Mouse (Mus musculus) embryonic facial prominence, embryonic 13.5 days (tissue): ENCODE measurements around the gene Scrt2. TPM values are rescaled to one million over a fixed set of nuclear protein-coding genes. Genes with fewer than 3 reads are reported as not detected.

ENCODE experiments used
- ATAC-seq: fragments of 200-750 bp; cut with Nextera tagmentation; 2 replicates; pipeline ENCODE4 v1.8.0; 2017; ENCODE audit warnings: low read depth; ENCODE audit not compliant: insufficient number of reproducible peaks, insufficient read depth, low FRiP score, low TSS enrichment
- H3K27ac ChIP-seq: fragments of 300-500 bp; sonication (generic); 2 replicates; pipeline ENCODE4 v1.5.1; 2015; ENCODE audit warnings: moderate library complexity, mild to moderate bottlenecking, inconsistent platforms
- H3K27me3 ChIP-seq: fragments of 300-500 bp; sonication (generic); 2 replicates; pipeline ENCODE4 v1.6.1; 2015; ENCODE audit warnings: mild to moderate bottlenecking, inconsistent platforms
- H3K36me3 ChIP-seq: fragments of 300-500 bp; sonication (generic); 2 replicates; pipeline ENCODE4 v1.6.1; 2015; ENCODE audit warnings: mild to moderate bottlenecking, inconsistent platforms
- H3K4me1 ChIP-seq: fragments of 300-500 bp; sonication (generic); 2 replicates; pipeline ENCODE4 v1.6.1; 2015; ENCODE audit warnings: inconsistent platforms
- H3K4me2 ChIP-seq: fragments of 300-500 bp; sonication (generic); 2 replicates; pipeline ENCODE4 v1.6.1; 2015; ENCODE audit warnings: moderate library complexity, mild to moderate bottlenecking, inconsistent platforms
- H3K4me3 ChIP-seq: fragments of 300-500 bp; sonication (generic); 2 replicates; pipeline ENCODE4 v1.5.1; 2015; ENCODE audit warnings: mild to moderate bottlenecking, inconsistent platforms
- H3K9ac ChIP-seq: fragments of 300-500 bp; sonication (generic); 2 replicates; pipeline ENCODE4 v1.6.1; 2015; ENCODE audit warnings: mild to moderate bottlenecking, inconsistent platforms
- H3K9me3 ChIP-seq: fragments of 300-500 bp; sonication (generic); 2 replicates; pipeline ENCODE4 v1.6.1; 2016; ENCODE audit warnings: inconsistent platforms
- WGBS: fragments of 180-500 bp; shearing (Covaris S2); methylation state at CpG from one replicate; pipeline ENCODE4 v1.1.7; 2015; ENCODE audit warnings: mixed read lengths; 5-methylcytosine and 5-hydroxymethylcytosine counted together
- polyA plus RNA-seq: library from polyadenylated mRNA; unstranded; fragments of >200 nt; fragmentation: Nextera tagmentation; extraction: Ambion mirVana; gene quantifications from 2 replicates; pipeline ENCODE4 v1.2.1, GENCODE M21; 2015

Scrt2 gene
- polyA plus RNA-seq, 1 experiment from 2014 or later: 0.17 TPM

DNA sequence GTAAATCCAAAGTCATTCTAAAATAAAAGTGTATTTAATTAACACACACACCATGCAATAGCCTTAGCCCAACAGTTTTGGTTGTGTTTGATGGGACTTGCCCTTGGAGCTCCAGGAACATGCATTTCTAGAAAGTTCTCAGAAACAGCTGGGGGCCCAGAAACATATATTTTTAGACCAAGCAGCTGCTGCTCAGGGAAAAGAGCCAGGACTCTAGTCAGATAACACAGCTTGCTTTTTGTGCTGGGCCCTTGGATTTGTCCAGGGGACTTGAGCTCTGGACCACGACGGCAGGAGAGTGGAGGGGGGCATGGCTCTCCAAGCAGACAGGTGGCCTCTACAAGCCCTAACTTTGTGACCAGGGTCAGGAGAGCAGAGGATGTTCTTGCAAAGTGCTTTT is 30.0 kb downstream of the Scrt2 start:
- no peaks in the 10 kb centered on the region for H3K9me3 ChIP-seq
- no peak for ATAC-seq
- no peak overlapping the region for H3K27ac ChIP-seq
- H3K4me2 ChIP-seq: no peak overlapping the region
- peaks cover 28% of the 10 kb centered on the region for H3K4me1 ChIP-seq
- H3K27me3 ChIP-seq: peaks cover 20% of the 10 kb centered on the region
- H3K9ac ChIP-seq: no peak overlapping the region
- no peak overlapping the region for H3K4me3 ChIP-seq
- no peaks in the 10 kb centered on the region; the same call in 1 of the 2 replicates for H3K36me3 ChIP-seq
- WGBS: 79% methylated on average over 2 of the region's 2 CpGs

DNA sequence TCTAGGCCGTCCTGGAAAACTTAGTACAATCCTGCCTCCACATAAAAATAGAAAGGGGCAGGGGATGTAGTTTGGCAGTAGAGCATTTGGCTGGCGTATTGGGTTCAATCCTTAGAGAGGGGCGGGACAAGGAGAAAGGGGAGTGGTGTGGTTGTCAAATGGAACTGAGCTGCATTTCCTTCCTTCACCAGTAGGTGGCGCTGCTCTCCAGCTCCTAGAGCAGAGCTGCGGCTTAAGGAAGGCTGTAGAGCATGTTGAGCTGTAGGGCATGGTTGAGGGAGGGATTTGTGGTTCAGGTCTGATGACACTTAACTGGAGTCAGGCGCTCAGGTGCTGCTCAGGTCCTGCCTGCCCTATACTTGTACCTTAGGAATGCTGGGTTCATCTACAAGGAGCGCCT is 30.6 kb downstream of the Scrt2 start:
- no peak overlapping the region for H3K9ac ChIP-seq
- no peak overlapping the region for H3K4me2 ChIP-seq
- peak; percentile 73; the same call in 1 of the 2 replicates for ATAC-seq
- no peak overlapping the region for H3K4me3 ChIP-seq
- peaks cover 28% of the 10 kb centered on the region for H3K4me1 ChIP-seq
- no peak overlapping the region for H3K27ac ChIP-seq
- WGBS: 6% methylated on average over 7 of the region's 7 CpGs
- H3K9me3 ChIP-seq: no peaks in the 10 kb centered on the region
- H3K36me3 ChIP-seq: no peaks in the 10 kb centered on the region; the same call in 1 of the 2 replicates
- H3K27me3 ChIP-seq: peaks cover 20% of the 10 kb centered on the region

DNA sequence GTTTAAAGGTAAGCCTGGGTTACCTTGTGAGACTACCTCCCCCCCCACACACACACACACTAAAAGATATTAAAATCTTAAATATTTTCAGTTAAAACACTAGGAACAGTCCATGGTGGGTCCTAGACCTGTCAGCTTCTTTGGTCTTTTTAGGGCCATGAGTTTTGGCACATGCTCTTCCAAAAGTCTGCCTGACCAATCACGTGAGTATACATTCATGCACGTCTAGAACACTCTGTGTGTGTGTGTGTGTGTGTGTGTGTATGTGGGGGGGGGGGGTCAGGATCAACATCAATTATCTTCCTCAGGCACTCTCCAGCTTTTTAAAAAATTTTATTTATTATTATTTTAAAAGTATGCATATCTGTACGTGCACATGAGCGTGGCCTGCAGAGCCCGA is 31.2 kb downstream of the Scrt2 start:
- Histone ChIP-seq H3K4me3 (no peak overlapping the region), H3K9ac (no peak overlapping the region), H3K4me2 (no peak overlapping the region), H3K27me3 (peaks cover 20% of the 10 kb centered on the region), H3K4me1 (peaks cover 28% of the 10 kb centered on the region), H3K9me3 (no peaks in the 10 kb centered on the region), H3K27ac (no peak overlapping the region), H3K36me3 (no peaks in the 10 kb centered on the region; the same call in 1 of the 2 replicates)
- ATAC-seq: no peak
- 78% methylated on average over 5 of the region's 5 CpGs for WGBS

DNA sequence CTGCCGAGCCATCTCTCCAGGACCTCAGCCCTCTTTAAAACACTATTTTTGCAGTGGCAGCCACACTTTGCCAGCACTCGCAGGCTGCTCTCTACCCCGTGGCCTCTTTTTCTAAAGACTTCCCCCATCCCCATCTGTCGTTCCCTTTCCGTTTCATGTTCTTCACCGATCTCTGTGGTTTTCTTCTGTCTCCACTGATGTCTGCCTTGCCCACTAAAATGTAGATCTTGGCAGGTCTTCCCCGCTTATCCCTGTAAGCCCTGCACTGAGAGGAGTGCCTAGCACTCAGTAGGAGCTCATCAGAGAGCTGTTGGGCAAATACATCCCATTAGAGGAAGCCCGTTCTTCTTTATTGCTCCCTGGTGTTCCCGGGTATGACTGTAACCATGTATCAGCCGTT is 31.6 kb downstream of the Scrt2 start:
- H3K9me3 ChIP-seq: no peaks in the 10 kb centered on the region
- no peaks in the 10 kb centered on the region; the same call in 1 of the 2 replicates for H3K36me3 ChIP-seq
- H3K4me1 ChIP-seq: peaks cover 28% of the 10 kb centered on the region
- no peak overlapping the region for H3K9ac ChIP-seq
- no peak for ATAC-seq
- no peak overlapping the region for H3K4me3 ChIP-seq
- no peak overlapping the region for H3K27ac ChIP-seq
- H3K4me2 ChIP-seq: no peak overlapping the region
- H3K27me3 ChIP-seq: peaks cover 20% of the 10 kb centered on the region
- WGBS: 55% methylated on average over 10 of the region's 10 CpGs

DNA sequence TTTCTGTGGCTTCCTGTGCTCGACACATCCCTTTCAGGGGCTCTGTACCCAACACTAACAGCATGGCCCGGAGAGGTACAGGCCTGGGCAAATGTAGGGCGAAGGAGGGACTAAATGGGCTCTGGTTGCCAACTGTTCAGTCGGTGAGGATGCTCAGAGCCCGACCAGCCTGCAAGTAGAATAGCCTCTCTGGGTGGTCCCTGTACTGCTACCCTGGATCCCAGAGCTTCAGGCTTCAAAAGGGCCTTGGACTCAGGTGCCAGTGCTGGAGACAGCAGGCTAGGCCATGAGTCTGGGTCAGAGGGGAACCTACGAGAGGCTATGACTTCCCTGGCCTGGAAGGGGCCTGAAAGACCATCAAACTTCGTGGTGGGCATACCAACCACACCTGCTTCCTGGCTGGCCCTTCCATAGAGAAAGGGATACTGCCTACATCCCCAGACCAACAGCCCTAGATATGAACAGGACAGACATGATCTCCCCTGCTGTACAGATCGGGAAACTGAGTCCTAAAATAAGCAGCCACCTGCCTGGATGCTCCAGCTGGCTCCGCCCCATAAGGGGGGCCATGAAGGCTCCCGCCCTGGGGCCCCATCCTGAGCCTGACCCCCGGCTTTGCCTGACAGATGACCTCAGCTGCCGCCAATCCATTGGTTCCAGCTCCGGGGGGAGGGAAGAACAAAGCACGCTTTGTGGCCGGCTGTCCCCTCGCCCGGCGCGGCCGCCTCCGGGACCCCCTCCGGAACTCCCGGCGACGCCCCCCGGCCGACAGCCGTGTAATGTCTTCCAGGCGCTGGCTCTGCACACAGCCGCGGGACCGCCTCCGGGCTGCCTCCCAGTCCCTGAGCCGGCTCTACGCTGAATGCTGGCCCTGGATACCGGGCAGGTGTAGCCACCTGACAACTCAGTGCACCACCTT is 33.0 kb downstream of the Scrt2 start:
- ATAC-seq: peak; percentile 18; the same call in 1 of the 2 replicates
- H3K27ac ChIP-seq: no peak overlapping the region

DNA sequence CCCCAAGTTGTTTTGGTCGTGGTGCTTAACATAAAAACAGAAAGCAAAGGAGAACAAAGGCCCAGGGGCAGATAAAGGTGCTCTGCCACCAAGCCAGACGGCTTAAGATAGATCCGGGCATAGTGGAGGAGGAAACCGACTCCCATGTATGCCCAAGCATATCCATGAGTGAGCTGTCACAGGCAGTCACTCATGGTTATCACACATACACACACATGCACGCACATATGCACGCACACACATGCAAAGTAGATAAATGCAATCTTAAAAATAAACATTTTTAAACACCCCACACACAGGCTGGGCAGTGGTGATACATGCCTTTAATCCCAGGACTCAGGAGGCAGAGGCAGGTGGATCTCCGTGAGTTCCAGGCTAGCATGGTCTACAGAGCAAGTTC is 36.4 kb downstream of the Scrt2 start:
- Histone ChIP-seq H3K9ac (no peak overlapping the region), H3K27ac (no peak overlapping the region), H3K4me1 (peaks cover 32% of the 10 kb centered on the region), H3K27me3 (peaks cover 20% of the 10 kb centered on the region), H3K36me3 (no peaks in the 10 kb centered on the region), H3K9me3 (no peaks in the 10 kb centered on the region), H3K4me2 (no peak overlapping the region), H3K4me3 (no peak overlapping the region)
- no peak for ATAC-seq
- WGBS: 89% methylated on average over 7 of the region's 7 CpGs

More for the DNA sequence above, 33.0 kb downstream of the Scrt2 start:
- Histone ChIP-seq H3K27me3 (peaks cover 20% of the 10 kb centered on the region), H3K4me1 (peaks cover 31% of the 10 kb centered on the region), H3K4me3 (peak overlapping the region; percentile 27), H3K9me3 (no peaks in the 10 kb centered on the region), H3K36me3 (no peaks in the 10 kb centered on the region), H3K9ac (peak overlapping the region; percentile 64), H3K4me2 (peak overlapping the region; percentile 60)
- WGBS: 9% methylated on average over 36 of the region's 36 CpGs

DNA sequence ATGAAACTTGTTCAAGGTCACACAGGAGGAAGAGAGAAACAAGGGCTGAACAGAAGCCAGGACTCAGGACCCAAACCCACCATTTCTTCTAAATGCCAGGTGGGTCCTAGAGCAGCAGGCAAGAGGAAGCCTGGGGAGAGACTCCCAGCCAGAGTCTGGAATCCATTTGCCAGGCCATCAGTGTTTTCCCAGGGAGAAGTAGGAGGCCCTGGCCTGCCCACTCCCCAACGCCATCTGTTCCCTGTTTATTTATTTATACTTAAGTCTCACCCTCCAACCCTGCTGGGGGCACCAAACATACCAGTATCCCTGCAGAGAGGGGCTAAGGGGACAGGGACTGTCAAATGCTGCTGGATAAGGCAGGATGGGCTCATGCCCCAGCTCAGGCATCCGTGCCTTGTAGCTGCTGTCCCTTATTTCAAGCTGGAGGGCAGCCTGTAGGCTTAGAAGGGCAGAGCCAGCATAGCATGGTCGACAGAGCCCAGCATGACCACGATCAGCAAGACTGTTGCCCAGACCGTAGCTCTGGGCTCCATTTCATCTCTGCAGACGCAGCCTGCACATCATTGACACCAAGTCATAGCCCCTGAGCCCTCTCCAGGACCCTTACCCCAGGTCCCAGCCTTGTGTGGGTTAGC is 38.0 kb downstream of the Scrt2 start:
- H3K9ac ChIP-seq: 0 out of 2 replicates have a peak overlapping the region, but pooled peaks have one; percentile 32
- 32% methylated on average over 6 of the region's 6 CpGs for WGBS
- peaks cover 27% of the 10 kb centered on the region for H3K4me1 ChIP-seq
- no peak for ATAC-seq
- no peaks in the 10 kb centered on the region for H3K36me3 ChIP-seq
- no peaks in the 10 kb centered on the region for H3K9me3 ChIP-seq
- peak overlapping the region; percentile 39; the same call in 1 of the 2 replicates for H3K27ac ChIP-seq
- no peak overlapping the region for H3K4me2 ChIP-seq
- no peak overlapping the region for H3K4me3 ChIP-seq
- peaks cover 14% of the 10 kb centered on the region for H3K27me3 ChIP-seq

DNA sequence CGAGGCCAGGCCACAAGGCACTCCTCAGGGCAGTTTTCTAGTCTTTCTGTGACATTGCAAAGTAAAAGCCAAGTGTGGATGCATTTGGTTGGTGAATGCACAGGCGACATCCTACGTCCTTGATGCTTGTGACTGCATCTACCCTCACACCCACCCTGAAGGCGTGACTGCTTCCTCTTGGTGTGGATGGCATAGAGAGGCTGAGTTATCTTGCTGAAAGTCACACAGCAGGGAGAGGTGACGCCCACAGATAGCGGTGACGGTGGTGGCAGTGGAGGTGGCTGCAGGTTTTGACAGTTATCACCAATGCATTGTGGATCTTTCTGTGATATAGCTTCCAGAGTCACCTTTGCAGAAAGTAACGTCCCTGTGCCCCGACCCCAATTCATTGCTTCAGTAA is 41.6 kb downstream of the Scrt2 start:
- H3K27ac ChIP-seq: no peak overlapping the region
- no peaks in the 10 kb centered on the region for H3K9me3 ChIP-seq
- H3K9ac ChIP-seq: no peak overlapping the region
- no peak for ATAC-seq
- peaks cover 9% of the 10 kb centered on the region for H3K4me1 ChIP-seq
- no peaks in the 10 kb centered on the region for H3K27me3 ChIP-seq
- H3K36me3 ChIP-seq: no peaks in the 10 kb centered on the region
- WGBS: 78% methylated on average over 9 of the region's 9 CpGs
- H3K4me3 ChIP-seq: no peak overlapping the region
- H3K4me2 ChIP-seq: no peak overlapping the region

DNA sequence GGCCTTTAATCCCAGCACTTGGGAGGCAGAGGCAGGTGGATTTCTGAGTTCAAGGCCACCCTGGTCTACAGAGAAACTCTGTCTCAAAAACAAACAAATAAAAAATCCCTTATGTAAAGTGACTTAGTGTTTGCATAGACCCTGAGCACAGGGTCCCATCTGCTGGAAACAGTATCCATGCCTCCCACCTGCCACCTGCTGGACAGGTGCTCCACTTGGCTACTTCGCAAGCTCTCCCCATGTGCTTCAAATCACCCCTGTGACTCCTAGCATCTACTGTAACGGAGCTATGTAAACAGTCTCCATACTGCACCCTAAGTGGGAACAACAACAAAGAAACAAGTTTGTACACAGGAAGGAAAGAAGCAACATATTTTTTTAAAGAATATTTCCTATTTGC is 47.3 kb downstream of the Scrt2 start:
- H3K4me3 ChIP-seq: no peak overlapping the region
- H3K36me3 ChIP-seq: no peaks in the 10 kb centered on the region
- no peaks in the 10 kb centered on the region for H3K9me3 ChIP-seq
- no peak overlapping the region for H3K27ac ChIP-seq
- WGBS: 56% methylated on average over 2 of the region's 2 CpGs
- H3K9ac ChIP-seq: no peak overlapping the region
- no peak overlapping the region for H3K4me2 ChIP-seq
- no peak for ATAC-seq
- H3K27me3 ChIP-seq: no peaks in the 10 kb centered on the region
- H3K4me1 ChIP-seq: 0 out of 2 replicates have a peak, but pooled peaks cover 11% of the 10 kb centered on the region

DNA sequence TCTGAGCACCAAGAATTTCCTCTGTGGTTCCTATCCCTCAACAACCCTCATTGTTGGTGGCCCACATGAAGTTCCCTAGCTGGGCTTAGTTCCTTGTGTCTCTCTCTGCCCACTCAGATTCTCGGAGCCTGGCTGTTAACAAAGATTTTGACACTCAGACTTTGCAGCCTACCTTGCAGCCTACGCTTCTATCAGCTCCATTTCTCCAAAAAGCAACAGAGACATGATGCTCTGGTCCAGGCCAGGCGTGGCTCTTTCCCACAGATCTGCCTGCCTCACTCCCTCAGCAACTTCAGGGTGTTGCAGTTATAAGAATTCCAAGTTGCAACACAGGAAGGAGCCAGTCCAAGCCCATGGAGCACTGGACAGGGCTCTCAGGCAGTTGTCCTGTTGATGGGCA is 48.4 kb downstream of the Scrt2 start:
- Histone ChIP-seq H3K36me3 (no peaks in the 10 kb centered on the region), H3K27ac (no peak overlapping the region), H3K4me3 (no peak overlapping the region), H3K9ac (no peak overlapping the region), H3K4me1 (0 out of 2 replicates have a peak, but pooled peaks cover 11% of the 10 kb centered on the region), H3K9me3 (no peaks in the 10 kb centered on the region), H3K4me2 (no peak overlapping the region), H3K27me3 (no peaks in the 10 kb centered on the region)
- no peak for ATAC-seq
- WGBS: 77% methylated on average over 3 of the region's 3 CpGs

DNA sequence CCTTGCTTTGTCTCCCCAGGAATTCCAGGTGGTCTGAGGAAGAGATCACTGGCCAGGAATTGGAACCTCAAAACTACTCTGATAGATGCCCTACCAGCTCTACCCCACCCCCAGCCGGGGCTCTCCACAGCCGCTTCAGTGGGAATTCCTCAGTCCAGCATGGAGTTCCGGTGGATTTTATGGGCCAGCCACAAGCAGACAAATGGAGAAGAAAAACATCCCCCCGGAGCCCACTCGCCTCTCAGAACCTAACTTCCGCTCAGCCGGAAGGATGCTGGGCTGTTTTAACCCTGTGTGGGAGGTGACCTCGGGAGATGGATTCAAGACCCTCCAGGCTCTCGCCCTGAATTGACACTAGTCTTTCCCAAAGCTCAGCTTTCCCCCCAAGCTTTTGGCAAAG is 50.7 kb downstream of the Scrt2 start:
- H3K36me3 ChIP-seq: no peaks in the 10 kb centered on the region
- no peak for ATAC-seq
- H3K4me3 ChIP-seq: no peak overlapping the region
- WGBS: 45% methylated on average over 9 of the region's 9 CpGs
- H3K4me2 ChIP-seq: no peak overlapping the region
- H3K9me3 ChIP-seq: no peaks in the 10 kb centered on the region
- no peak overlapping the region for H3K9ac ChIP-seq
- no peak overlapping the region for H3K27ac ChIP-seq
- H3K27me3 ChIP-seq: no peaks in the 10 kb centered on the region
- 0 out of 2 replicates have a peak, but pooled peaks cover 11% of the 10 kb centered on the region for H3K4me1 ChIP-seq
